Comparison of ENCODE assay signal across 8 mouse cellular contexts in genomic region chr4:120283141-120283540, GRCm38 (mm10). TPM values are rescaled to one million over a fixed set of nuclear protein-coding genes. Genes with fewer than 3 reads are reported as not detected.
A peak's percentile ranks its signal among the peaks of the same experiment; 100 is the strongest.
DNase-seq lines count a peak whose midpoint lies in the region; ATAC-seq lines count a peak whose summit lies in the region.

No protein-coding gene starts in this region.

- H3K4me3 ChIP-seq in hindbrain, embryonic 14.5 days (replicated peaks; ENCODE audit: low read length): peak overlapping the region; percentile 42
- H3K4me3 ChIP-seq in stomach, embryonic 15.5 days (replicated peaks): peak overlapping the region; percentile 50

- DNase-seq in layer of hippocampus, adult 11-12 months (ENCODE audit: low spot score): peak; percentile 71
- DNase-seq in layer of hippocampus, postnatal 25 days (ENCODE audit: extremely low spot score in 1 of 2, low spot score in 1 of 2): no peak
- peak; percentile 69 to 83 for DNase-seq in cerebellum, postnatal 10 days
- DNase-seq in gastrocnemius, postnatal 10 days: peak; percentile 77
- DNase-seq in hindbrain, embryonic 14.5 days (ENCODE audit: low spot score): peak; percentile 58
- DNase-seq in left cerebral cortex, postnatal 14 days (ENCODE audit: low spot score in 2 of 2): peak; percentile 58 to 63
- peak; percentile 63 for DNase-seq in mesoderm, embryonic 11.5 days (ENCODE audit: low read depth, low spot score)

- intact Hi-C loops in left cerebral cortex, postnatal 14 days (cut with DNase I): no loop called here

- WGBS in hindbrain, embryonic 14.5 days: 4% methylated on average over 5 of the region's 6 CpGs
- 10% methylated on average over 6 of the region's 6 CpGs for WGBS in stomach, embryonic 15.5 days

- no peaks in the 10 kb centered on the region for H3K36me3 ChIP-seq in hindbrain, embryonic 14.5 days (replicated peaks; ENCODE audit: control insufficient read depth, insufficient read depth)
- H3K36me3 ChIP-seq in stomach, embryonic 15.5 days: no peaks in the 10 kb centered on the region

- H3K9me3 ChIP-seq in hindbrain, embryonic 14.5 days (ENCODE audit: control insufficient read depth, low read length): no peaks in the 10 kb centered on the region
- H3K9me3 ChIP-seq in stomach, embryonic 15.5 days: no peaks in the 10 kb centered on the region

- H3K4me2 ChIP-seq in hindbrain, embryonic 14.5 days (replicated peaks): peak overlapping the region; percentile 95
- peak overlapping the region; percentile 96 for H3K4me2 ChIP-seq in stomach, embryonic 15.5 days

- H3K4me1 ChIP-seq in hindbrain, embryonic 14.5 days (replicated peaks; ENCODE audit: control insufficient read depth, insufficient read depth, low read length): peaks cover 58% of the 10 kb centered on the region
- peaks cover 23% of the 10 kb centered on the region for H3K4me1 ChIP-seq in stomach, embryonic 15.5 days

- H3K9ac ChIP-seq in hindbrain, embryonic 14.5 days: peak overlapping the region; percentile 62
- 0 out of 2 replicates have a peak overlapping the region, but pooled peaks have one; percentile 25 for H3K9ac ChIP-seq in stomach, embryonic 15.5 days

- peaks cover 20% of the 10 kb centered on the region; the same call in 1 of the 2 replicates for H3K27me3 ChIP-seq in hindbrain, embryonic 14.5 days (ENCODE audit: control insufficient read depth, insufficient read depth, low read length)
- H3K27me3 ChIP-seq in stomach, embryonic 15.5 days (replicated peaks): peaks cover 53% of the 10 kb centered on the region

- ATAC-seq in hindbrain, embryonic 14.5 days (ENCODE audit: low FRiP score): peak; percentile 61
- peak; percentile 78 for ATAC-seq in stomach, embryonic 15.5 days (ENCODE audit: insufficient read depth, low FRiP score, low read depth)

- peak overlapping the region; percentile 48; the same call in 1 of the 2 replicates for H3K27ac ChIP-seq in hindbrain, embryonic 14.5 days
- peak overlapping the region; percentile 19 for H3K27ac ChIP-seq in stomach, embryonic 15.5 days

RNA-seq across cellular contexts. Expression of gene Foxo6, which starts 4.0 kb away (rescaled TPM):
- 10 to 100 TPM; 36.3 to 37.4 TPM for total RNA-seq in layer of hippocampus, postnatal 25 days (2021)
- 10 to 100 TPM; 11.9 to 12.5 TPM for total RNA-seq in gastrocnemius, postnatal 10 days (2021)
- 1.0 and 1.4 TPM in 2 replicates for polyA plus RNA-seq in hindbrain, embryonic 14.5 days (2014; fragmentation: Nextera tagmentation; extraction: Ambion mirVana)
- 10 to 100 TPM; 14.7 to 22.4 TPM for total RNA-seq in left cerebral cortex, postnatal 14 days (2021)
- 0.13 and 0.37 TPM in 2 replicates for polyA plus RNA-seq in stomach, embryonic 15.5 days (2015; fragmentation: Nextera tagmentation; extraction: Ambion mirVana)

Comparison
In these comparisons a context has a peak if more than half of its experiments do, and no peak if none do; other contexts are left out.
1. DNase-seq: peak in layer of hippocampus, adult 11-12 months (single experiment), cerebellum, postnatal 10 days (2 of 2), gastrocnemius, postnatal 10 days (single experiment), hindbrain, embryonic 14.5 days (single experiment), left cerebral cortex, postnatal 14 days (2 of 2) and mesoderm, embryonic 11.5 days (single experiment); none in layer of hippocampus, postnatal 25 days (0 of 2).